Mouse (Mus musculus) gastrocnemius, postnatal 36 days (tissue): ENCODE measurements at regions not wholly inside any gene's neighbourhood (a gene's known extent, or its start where the extent isn't known, plus 50 kb on each side); places are given as distances from the start of the nearest gene placed in this dataset.

Experiments
- DNase-seq, 2 experiments: peaks; one replicate each; pipeline ENCODE4 v3.0.0; 2022
- intact Hi-C: fragments of 180-260 bp; cut with DNase I; formaldehyde crosslinking; loops from one replicate; pipeline ENCODE4 v1.15.1; 2025

DNA sequence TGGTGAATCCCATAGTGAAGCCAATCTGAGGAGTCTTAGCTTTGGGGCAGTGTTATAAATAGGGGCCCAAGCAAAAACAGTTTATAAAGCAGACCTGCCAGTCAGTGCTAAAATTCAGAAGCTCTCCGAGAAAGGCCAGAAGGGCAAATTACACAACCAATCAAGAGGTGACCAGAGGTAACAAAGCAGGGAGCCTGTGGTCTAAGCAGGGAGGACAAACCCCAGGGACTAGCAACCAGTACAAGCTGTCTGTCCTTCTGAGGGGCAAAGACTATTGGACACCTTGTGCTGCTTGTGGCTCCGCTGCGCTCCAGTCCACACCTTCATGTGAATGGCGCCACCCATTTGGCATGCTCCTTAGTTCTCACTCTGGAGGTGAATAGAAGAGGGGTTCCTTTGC is 67.3 kb upstream of the Ube2e1 start:
- no peak for DNase-seq
- intact Hi-C loops: no loop called here

- intact Hi-C loops: no loop called here
- DNase-seq: no peak
Measured at GRCm38 (mm10) chr14:18396206-18396764, 64.6 kb upstream of the Ube2e1 start.

DNA sequence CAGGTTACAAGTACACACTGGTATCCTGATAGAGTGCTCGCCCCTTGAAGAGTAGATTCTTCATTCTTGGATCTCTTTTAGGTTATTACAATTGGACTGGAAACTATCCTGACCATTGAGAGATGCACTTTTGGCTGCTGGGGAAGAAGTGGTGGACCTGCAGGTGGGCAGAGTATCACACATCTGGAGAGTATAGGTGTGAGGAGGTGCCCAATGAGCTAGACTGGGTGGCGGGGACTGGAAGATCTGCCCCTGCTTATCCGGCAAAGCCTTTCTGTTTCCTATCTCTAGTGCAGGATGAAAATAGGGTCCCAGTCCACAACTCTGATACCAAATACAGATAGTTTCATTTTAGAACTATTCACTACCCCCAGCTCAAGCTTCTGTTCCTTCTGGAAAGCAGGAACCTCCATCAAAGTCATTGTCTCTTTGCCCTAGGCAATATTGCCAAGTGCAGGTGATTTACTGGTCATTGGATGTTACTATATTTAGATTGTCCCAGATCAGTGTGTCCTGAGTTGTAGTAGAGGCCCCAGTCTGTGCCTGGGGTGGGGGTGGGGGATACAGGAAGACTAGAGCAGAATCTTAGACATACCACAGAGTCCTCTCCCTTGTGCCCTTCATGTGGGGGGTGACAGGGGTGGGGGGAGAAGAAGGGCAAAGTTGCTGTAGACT is 62.5 kb upstream of the Ube2e1 start:
- intact Hi-C loops: no loop called here
- DNase-seq: no peak

GRCm38 (mm10) chr14:18391824-18392486 is 60.3 kb upstream of the Ube2e1 start:
- intact Hi-C loops: no loop called here

DNA sequence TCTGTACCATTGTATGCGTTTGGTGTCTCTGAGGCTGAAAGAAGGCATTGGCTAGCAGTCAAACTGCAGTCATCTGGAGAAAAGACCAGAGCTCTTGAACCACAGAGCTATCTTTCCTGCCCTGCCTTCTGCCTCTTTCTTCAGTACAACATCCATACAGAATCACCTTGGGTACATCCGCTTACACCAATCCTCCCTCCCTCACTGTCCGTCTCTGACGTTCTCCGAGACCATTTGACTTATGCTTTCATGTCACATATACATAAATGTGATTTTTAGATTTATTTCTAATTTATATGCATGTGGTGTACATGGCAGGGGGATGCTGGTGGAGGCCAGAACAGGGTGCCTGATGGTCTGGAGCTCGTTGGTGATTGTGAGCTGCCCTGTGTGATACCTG is 57.7 kb upstream of the Ube2e1 start:
- intact Hi-C loops: no loop called here
- DNase-seq: no peak

More at GRCm38 (mm10) chr14:18391824-18392486, 60.3 kb upstream of the Ube2e1 start:
- no peak for DNase-seq

GRCm38 (mm10) chr14:18385953-18386668 is 54.5 kb upstream of the Ube2e1 start:
- no peak for DNase-seq
- intact Hi-C loops: no loop called here
